Mouse (Mus musculus) liver, embryonic 14.5 days (tissue): ENCODE results near the gene Nbeal2.

ENCODE experiments used
- CTCF ChIP-seq: IDR thresholded peaks from 2 replicates; pipeline ENCODE4 v1.5.1; 2016; ENCODE audit warnings: antibody characterized with exemption, low read depth, control low read depth
- EP300 ChIP-seq: IDR thresholded peaks from 2 replicates; pipeline ENCODE4 v1.6.1; 2016; ENCODE audit warnings: antibody characterized with exemption, low read depth

DNA sequence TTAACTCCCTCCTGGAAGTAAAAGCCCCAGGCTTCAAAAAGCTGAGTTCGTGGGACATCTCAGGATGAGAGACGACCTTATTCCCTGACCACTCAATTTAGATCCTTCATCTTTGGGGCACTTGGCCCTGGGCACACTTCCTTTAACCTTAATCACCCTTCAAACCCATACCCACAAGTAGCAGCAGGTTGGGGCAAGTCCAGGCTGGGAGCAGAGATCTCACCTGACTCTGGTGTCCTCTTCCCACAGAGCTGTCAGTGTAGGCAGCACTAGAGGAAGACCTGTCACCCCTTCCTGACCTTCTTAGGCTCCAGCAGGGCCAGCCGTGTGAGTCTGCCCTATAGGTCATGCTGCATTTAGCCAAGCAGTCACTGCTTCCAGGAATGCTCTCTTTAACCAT, 32.5 kb upstream of the Nbeal2 start:
- TF ChIP-seq CTCF, result no peak
- TF ChIP-seq EP300, result no peak
